Mouse (Mus musculus): ENCODE results near the gene Ctnnbip1.

Gene Ctnnbip1

GRCm38 (mm10) chr4:149517868-149518340, at the start of gene Ctnnbip1:
Ctnnbip1 (plus strand) TSS chr4:149518236.
- DNase-seq (ENCODE audit: low spot score in 2 of 2) = peak; percentile 85 to 91

GRCm38 (mm10) chr4:149469557-149469956, 48.5 kb upstream of the Ctnnbip1 start:
- no peak for DNase-seq (ENCODE audit: low spot score in 2 of 2)

GRCm38 (mm10) chr4:149475096-149475495, 42.9 kb upstream of the Ctnnbip1 start:
- no peak for DNase-seq (ENCODE audit: low spot score in 2 of 2)

GRCm38 (mm10) chr4:149477078-149477477, 41.0 kb upstream of the Ctnnbip1 start, which contains the start of gene Tmem274:
Tmem274 (plus strand) TSS chr4:149477378.
- no peak for DNase-seq (ENCODE audit: low spot score in 2 of 2)

GRCm38 (mm10) chr4:149484566-149484965, 33.5 kb upstream of the Ctnnbip1 start:
- no peak for DNase-seq (ENCODE audit: low spot score in 2 of 2)

GRCm38 (mm10) chr4:149485053-149485824, 32.8 kb upstream of the Ctnnbip1 start, which contains the start of the genes Nmnat1 and Lzic:
Nmnat1 (minus strand) TSS chr4:149485202.
Lzic (plus strand) TSS chr4:149485229.
- DNase-seq (ENCODE audit: low spot score in 2 of 2) = peak; percentile 71 to 84

GRCm38 (mm10) chr4:149485825-149486206, 32.2 kb upstream of the Ctnnbip1 start:
- no peak for DNase-seq (ENCODE audit: low spot score in 2 of 2)

GRCm38 (mm10) chr4:149487729-149488128, 30.3 kb upstream of the Ctnnbip1 start:
- DNase-seq (ENCODE audit: low spot score in 2 of 2) = no peak

GRCm38 (mm10) chr4:149489415-149490240, 28.4 kb upstream of the Ctnnbip1 start:
- DNase-seq (ENCODE audit: low spot score in 2 of 2) = no peak

GRCm38 (mm10) chr4:149491151-149491550, 26.9 kb upstream of the Ctnnbip1 start:
- DNase-seq (ENCODE audit: low spot score in 2 of 2) = no peak

GRCm38 (mm10) chr4:149496612-149497011, 21.4 kb upstream of the Ctnnbip1 start:
- DNase-seq (ENCODE audit: low spot score in 2 of 2) = no peak

- DNase-seq (ENCODE audit: low spot score in 2 of 2) = no peak
Observed at GRCm38 (mm10) chr4:149498901-149499300, 19.1 kb upstream of the Ctnnbip1 start.

GRCm38 (mm10) chr4:149499790-149500189, 18.2 kb upstream of the Ctnnbip1 start:
- DNase-seq (ENCODE audit: low spot score in 2 of 2) = no peak

GRCm38 (mm10) chr4:149504363-149504762, 13.7 kb upstream of the Ctnnbip1 start:
- DNase-seq (ENCODE audit: low spot score in 2 of 2) = no peak

GRCm38 (mm10) chr4:149504858-149505257, 13.2 kb upstream of the Ctnnbip1 start:
- DNase-seq (ENCODE audit: low spot score in 2 of 2) = no peak

GRCm38 (mm10) chr4:149505261-149505967, 12.6 kb upstream of the Ctnnbip1 start:
- DNase-seq (ENCODE audit: low spot score in 2 of 2) = no peak

GRCm38 (mm10) chr4:149506904-149507303, 11.1 kb upstream of the Ctnnbip1 start:
- no peak for DNase-seq (ENCODE audit: low spot score in 2 of 2)

- DNase-seq (ENCODE audit: low spot score in 2 of 2) = no peak
Observed at GRCm38 (mm10) chr4:149511221-149511646, 6.8 kb upstream of the Ctnnbip1 start.

GRCm38 (mm10) chr4:149512072-149512471, 6.0 kb upstream of the Ctnnbip1 start:
- no peak for DNase-seq (ENCODE audit: low spot score in 2 of 2)

GRCm38 (mm10) chr4:149515706-149516105, 2.3 kb upstream of the Ctnnbip1 start:
- DNase-seq (ENCODE audit: low spot score in 2 of 2) = no peak

GRCm38 (mm10) chr4:149518351-149519220, 550 bp downstream of the Ctnnbip1 start:
- no peak for DNase-seq (ENCODE audit: low spot score in 2 of 2)

Measured in spleen, postnatal 14 days (tissue).